Mouse (Mus musculus): Measurements from ENCODE around the gene Clec2e.

The Clec2e gene

DNA sequence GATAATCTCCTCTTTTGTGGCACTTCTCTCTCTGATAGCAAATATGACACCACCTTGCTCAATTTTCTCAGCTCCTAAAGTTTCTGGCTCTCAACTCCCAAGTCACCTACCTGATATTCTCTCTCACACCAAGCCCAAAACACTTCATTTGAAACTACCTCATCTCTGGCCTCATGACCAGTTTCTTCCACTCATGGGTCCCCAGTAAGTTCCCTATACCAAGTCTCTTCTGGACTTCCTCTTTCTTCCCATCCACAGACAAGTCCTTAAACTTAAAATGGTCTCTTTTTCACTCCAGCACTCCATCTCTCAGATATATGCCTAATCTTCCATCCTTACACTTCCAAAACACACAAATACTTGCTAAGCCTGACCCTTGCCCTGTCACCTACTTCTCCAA lies 42.7 kb downstream of the Clec2e start:
- DNase-seq (ENCODE audit: low read depth, low spot score), result no peak

- DNase-seq (ENCODE audit: low read depth, low spot score), result no peak
Measured at GRCm38 (mm10) chr6:129056237-129056636, 44.5 kb downstream of the Clec2e start.

- no peak for DNase-seq (ENCODE audit: low read depth, low spot score)
Measured at GRCm38 (mm10) chr6:129051731-129052130, 49.0 kb downstream of the Clec2e start.

DNA sequence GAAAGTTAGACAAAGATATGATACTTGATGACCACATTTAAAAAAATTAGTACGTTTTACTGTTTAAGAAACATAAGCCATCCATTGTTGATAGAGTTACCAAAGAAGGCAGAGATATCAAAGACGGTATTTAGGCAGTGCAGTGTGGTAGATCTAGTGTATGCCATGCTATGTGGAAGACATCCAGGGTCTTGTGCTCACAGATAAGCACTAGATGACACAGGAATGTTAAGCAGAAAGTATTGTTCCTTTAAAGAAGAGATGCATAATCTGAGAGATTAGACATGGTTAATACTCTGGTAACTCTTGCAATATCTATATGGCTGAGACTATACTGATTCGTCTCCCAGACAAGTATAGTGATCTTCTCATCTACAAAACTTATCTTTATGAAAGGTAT lies 49.6 kb downstream of the Clec2e start:
- no peak for DNase-seq (ENCODE audit: low read depth, low spot score)

DNA sequence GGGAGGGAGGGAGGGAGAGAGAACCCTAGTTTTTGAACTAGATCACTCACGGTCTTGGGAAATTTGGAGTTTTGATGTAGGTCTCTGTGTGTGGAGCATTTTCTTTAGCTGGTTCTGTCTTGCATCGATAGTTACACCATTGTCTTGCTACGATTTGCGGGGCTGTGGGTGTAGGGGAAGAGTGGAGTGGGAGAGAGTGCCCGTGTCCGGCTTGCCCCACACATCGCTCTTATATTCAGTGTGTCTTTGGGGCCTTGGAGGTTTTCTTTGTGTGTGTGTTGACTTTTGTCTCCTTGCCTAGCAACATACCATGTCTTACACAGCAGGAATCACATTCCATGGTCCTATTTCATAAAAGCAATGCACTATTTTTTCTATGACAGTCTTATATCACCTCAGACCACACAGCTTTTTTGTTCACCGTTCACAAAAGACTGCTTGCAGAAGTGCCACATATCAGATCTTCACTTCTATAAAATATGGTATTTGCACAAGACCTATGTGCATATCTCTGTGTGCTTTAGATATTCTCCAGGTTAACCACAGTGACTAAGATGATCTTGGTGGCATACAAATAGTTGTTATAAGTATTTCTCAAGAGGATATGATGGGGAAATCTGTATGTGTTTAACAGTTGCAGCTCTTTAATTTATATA lies 51.0 kb downstream of the Clec2e start:
- DNase-seq (ENCODE audit: low read depth, low spot score), result peak; percentile 20

GRCm38 (mm10) chr6:129048857-129049473 lies 51.7 kb downstream of the Clec2e start:
- DNase-seq (ENCODE audit: low read depth, low spot score), result peak; percentile 93

DNA sequence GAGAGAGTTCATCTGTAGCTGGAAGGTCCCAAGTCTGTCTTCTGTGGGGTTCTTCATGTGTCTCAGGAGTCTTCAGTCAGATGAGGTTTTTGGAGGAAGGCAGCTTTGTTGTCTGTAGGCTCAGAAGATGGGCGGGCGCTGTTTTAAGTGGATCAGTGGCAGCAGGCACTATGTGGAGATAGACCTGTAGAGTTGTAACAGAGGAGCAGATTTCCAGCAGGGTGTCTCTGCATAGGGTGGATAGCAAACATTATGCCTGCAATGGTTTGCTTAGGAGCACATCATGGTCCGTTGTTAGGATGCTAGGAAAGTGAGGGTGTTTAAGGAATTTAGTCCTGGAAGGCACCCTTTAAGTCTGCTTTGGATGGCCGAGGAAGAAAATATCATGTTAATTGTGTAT lies 52.3 kb downstream of the Clec2e start:
- DNase-seq (ENCODE audit: low read depth, low spot score), result no peak

GRCm38 (mm10) chr6:129045601-129046000 lies 55.1 kb downstream of the Clec2e start, which contains the start of gene Klrb1f:
Gene Klrb1f (plus strand): TSS chr6:129045901.
- DNase-seq (ENCODE audit: low read depth, low spot score), result no peak

GRCm38 (mm10) chr6:129042470-129042869 lies 58.2 kb downstream of the Clec2e start:
- DNase-seq (ENCODE audit: low read depth, low spot score), result no peak

Data from A20 (cell line).